Mouse (Mus musculus) heart, postnatal 10 days (tissue): ENCODE measurements around the gene P2rx3. TPM values are rescaled to one million over a fixed set of nuclear protein-coding genes. Genes with fewer than 3 reads are reported as not detected.

Source experiments
- DNase-seq, 2 experiments: peaks; one replicate each; pipeline ENCODE4 v3.0.0; 2021
- intact Hi-C: fragments of 180-260 bp; cut with DNase I; formaldehyde crosslinking; loops from one replicate; pipeline ENCODE4 v1.15.1; 2025
- total RNA-seq, 2 experiments: library from RNA; stranded (reverse); gene quantifications; 2 replicates each; pipeline ENCODE4 v1.2.3; 2021

Gene P2rx3
- under 1 TPM; 0.24 to 0.42 TPM for total RNA-seq

DNA sequence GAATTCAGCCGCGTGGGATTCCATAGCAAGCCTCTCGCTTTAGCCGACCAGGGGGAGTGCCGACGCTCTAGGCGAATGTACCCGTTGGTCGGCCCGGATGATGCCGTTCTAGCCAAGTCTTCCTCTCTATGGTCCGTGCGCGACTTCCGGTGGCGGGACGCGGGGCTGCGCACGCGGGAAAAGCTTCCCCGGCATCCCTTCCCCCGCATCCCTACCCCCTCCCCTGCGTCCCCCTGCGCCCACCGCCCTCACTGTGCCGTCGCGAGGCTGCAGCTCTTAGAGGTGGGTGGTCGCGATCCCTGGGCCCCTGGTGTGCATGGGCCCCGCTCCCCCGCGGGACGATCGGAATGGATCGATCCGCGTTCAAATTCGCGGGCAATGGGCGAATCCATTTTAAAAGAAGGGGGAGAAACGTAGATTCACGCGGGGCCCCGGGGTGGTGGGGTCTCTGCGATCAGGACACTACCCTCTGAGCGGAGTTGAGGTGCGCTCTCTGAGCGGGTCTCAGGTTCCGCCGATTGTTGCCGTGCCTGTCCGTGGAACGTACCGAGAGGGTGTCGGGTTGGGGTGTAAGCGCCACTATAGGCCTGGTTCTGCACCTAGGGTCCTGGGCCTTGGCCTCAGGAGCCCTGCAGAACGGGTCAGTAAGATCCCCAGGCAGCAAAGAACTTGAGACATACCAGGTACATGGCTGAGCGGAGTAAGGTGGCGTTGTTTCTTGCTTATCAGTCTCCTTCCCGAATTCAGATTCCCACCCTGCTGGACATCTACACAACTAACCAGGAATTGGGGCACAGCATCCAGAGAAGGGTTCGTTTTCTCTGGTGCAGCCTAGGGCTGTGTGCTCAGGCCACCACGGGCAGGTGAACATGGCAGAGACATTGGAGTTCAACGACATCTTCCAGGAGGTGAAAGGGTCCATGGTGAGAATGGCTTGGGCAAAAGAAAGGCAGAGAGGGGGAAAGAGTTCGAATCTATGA lies at the start of gene P2rx3, which contains the start of gene Ssrp1:
Gene P2rx3, minus strand, starts transcription at position 416 of the 980 bp plus-strand sequence.
Gene Ssrp1, plus strand, starts transcription at position 188 of the 980 bp plus-strand sequence.
- intact Hi-C loops, result no loop called here
- DNase-seq, result peak; percentile 92 to 97

DNA sequence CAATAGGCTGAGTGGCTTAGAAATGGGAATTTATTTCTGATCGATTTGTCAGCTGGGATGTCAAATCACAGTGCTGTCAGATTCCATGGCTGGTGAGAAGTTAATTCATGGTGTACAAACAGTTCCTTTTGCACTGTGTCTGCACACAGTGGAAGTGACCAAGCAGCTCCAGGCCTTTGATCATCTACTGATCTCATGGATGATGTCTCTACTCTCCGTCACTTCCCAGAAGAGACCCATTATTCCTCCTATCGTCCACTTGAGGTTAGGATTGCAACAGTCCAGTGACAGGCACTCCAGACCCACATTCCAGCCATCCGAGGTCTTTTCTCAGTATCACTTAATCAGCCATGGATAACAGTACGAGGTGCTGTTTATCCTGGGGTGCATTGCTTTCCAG lies 36.5 kb upstream of the P2rx3 start:
- intact Hi-C loops, result no loop called here
- no peak for DNase-seq

DNA sequence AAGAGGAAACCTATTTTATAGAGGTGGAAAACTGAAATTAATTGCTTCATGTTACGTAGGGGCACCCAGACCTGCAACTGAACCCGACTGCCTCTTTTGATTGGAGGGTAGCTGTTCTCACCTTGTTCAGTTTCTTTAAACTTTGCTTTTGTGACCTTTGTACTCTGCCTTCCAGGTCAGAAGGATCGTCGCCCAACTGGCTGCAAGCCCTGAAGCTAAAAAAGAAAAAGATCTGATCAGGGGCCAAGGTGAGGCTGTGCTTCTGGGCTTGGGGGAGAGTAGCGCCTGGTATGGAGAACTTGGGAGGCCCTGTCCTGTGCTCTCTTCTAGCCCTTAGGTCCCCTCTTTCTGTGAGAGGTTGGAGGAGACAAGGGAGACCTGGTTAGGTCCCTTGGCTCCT lies 34.7 kb upstream of the P2rx3 start:
- DNase-seq, result no peak
- intact Hi-C loops, result no loop called here

DNA sequence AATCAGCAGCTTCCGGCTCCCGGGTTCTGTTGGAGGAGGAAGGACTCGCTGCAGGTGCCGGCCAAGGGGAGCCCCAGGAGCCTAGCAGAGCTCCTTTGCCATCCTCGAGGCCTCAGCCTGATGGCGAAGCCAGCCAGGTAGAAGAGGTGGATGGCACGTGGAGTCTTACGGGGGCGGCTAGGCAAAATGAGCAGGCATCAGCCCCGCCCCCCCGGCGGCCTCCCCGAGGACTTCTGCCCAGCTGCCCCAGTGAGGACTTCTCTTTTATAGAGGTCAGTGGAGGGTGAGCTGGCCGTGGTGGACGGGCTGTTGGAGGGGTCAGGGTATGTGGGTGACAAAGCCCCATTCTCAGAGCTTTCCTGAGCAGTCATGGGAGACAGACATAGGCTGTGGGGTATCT lies 32.8 kb upstream of the P2rx3 start:
- DNase-seq, result no peak
- intact Hi-C loops, result no loop called here

DNA sequence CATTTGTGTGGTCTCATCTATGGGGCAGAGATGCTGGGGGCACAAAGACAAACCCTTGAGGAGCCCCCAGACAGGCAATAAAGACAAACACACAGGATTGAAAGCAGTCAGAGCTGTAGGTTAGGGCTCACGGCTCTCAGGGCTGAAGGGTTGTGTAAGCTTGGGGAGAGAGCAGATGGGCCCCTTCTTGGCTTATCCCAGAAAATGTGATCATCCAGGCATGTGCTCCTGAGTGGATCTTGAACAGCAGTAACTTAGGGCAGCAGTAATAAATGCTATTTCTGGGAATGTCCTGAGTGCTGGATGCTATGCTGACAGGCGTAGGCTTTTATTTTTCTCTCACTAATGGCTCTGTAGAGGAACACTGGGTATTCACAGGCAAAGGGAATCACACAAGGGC lies 31.4 kb upstream of the P2rx3 start:
- intact Hi-C loops, result no loop called here
- DNase-seq, result no peak

DNA sequence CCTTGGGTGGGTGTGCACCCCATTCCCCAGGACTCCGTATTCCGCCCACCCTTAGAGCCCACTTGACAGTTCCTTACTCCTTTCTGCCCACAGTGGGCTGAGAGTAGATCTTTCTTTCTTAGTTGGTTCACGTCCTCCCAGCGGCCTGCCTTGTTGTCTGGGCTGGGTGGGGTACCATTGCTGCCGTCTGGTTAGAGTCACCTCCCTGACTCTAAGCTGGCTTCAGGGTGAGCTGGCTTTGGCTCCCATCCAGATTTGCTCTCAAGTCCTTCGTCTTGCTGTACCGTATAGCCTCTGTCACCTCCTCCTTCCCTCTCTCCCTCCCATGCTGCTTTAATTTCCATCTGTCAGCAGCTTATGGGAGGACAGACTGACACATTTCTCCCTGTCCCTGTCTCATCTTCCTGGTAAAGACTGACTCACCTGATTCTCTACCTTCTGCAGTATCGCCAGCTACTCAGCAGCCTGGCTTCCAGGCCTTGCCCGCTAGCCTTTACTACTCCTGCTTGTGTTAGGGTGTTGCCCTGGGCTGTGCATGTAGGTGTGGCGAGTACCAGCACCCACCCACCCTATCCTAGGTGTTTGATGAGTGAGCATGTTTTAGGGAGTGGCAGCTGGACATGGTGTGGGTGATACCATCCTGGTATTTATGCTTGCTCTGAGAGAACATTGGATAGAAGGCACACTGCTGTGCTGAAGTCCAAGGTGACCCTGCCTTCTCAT lies 30.8 kb upstream of the P2rx3 start:
- no peak for DNase-seq
- intact Hi-C loops, result no loop called here

DNA sequence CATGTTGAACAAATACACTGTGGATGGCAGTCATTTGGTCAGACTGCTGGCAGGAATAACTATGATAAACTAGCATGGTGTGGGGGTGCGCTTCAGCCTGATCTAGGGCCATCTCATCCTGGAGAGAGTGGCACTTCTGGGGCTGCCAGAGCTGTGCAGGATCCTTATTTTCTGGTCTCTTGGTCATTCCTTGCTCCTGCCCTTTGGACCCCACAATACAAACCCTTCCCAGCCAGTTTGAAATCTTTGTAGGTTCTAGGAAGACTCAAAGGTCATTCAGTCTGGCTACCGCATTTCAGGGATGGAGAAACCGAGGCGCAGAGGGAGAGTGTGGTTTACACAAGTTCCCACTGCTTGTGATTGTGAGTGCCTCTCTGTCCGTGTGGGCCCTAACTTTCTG lies 29.7 kb upstream of the P2rx3 start:
- intact Hi-C loops, result no loop called here
- DNase-seq, result no peak

DNA sequence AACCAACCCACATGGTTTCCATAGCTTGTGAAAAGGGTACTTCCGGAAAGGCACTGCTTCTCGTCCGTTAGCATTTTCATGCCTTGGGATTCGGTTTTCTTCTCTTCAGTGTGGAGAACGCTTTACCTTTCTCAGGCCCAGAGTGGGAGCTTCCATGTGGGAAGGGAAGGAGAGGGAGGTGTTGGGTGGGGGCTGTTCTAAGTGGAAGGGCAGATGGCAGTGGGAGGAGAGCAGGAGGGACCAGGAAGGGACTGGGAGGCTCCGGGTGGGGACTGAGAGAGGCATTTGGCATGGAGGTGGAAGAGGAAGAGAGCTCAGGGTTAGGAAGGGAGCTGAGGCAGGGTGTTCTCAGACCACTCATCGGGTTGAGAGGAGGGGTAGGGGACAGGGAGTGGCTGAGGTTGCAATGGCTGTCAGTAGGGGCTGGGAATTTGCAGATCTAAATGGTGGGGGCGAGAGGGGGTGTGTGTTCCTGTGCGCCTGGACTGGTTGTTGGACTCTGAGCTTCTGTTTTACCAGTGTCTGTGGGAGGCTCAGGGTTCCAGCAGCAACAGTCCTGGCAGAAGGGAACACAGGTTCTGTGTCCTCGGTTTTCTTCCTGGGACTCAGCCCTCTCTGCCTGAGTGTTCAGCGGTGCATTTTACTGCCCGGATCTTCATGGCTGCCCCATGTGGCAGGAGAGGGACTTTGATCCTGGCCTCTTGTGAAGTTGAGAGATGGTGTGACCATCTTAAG lies 28.0 kb upstream of the P2rx3 start:
- intact Hi-C loops, result no loop called here
- DNase-seq, result no peak

DNA sequence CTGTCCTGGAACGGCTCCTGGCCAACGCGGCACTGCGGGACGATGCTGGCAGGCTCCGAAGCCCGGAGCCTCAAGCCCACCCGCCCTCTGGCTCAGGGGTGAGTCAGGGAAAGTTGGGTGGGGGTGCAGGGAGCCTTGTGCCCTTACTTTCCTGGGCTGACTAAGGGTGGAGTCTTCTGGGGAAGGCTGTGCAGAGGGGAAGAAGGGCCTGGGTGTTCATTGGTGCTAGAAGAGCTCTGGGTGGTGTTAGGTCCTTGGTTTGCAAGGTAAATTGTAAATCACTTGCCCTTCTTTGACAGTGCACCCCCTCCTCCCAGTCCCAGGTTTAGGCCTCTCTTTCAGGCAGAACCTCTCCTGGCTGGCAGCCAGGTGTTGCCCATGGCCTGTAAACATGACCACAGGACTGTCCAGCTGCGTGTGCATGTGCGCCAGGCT lies 23.9 kb upstream of the P2rx3 start:
- DNase-seq, result no peak
- intact Hi-C loops, result no loop called here

DNA sequence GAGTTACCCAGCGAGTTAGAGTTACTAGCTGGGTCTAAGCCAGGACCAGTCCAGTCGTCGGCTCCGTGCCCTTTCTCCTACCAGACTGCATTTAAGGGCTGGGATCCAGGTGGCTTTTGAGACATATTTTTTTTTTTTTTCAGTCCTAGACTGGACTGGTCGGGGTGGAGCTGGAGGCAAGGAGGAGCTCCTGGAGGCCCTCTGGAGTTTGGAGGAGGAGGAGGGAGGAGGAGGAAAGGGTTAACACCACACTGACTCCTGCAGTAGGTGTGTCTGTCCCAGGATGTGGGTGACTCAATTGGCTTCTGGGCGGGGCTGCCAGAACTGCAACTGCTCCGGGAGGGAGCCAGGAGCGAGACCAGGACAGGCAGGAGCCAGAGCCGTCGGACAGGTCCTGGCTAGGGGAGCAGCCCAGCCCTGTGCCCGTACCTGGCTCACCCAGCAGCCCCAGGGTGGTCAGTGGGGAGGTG lies 23.4 kb upstream of the P2rx3 start:
- peak; percentile 67 to 69 for DNase-seq
- intact Hi-C loops, result no loop called here

DNA sequence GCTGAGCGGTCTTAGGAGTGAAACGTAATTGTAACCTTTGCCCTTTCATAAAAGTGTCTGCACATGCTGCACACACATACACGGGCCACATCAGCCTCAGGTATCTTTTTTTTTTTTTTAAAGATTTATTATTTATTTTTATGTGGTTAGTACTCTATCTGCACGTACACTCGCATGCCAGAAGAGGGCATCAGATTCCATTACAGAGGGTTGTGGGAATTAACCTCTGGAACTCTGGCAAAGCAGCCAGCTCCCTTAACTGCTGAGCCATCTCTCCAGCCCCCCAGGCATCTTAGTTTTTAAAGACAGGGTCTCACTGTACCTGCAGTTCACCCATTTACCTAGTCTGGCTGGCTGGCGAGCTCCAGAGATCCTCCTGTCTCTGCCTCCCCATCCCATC lies 22.4 kb upstream of the P2rx3 start:
- intact Hi-C loops, result no loop called here
- DNase-seq, result no peak

DNA sequence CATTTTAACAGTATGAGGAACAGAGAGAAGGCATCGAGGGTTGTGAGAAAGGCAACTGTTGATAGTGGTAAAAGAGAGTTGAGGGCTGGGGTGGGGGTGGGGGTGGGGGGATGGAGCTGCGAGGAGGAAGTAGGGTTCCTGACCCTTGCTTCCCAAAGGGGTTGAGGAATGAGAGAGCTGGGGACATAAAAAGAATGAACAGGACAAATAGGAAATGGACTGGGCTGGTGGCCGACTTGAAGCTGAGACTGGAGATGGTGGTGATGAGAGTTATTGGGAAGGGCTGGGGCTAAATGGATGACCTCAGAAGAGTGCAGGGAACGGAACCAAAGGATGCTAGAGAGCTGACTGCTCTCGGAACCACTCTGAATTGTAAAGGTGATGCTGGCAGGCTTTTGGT lies 19.4 kb upstream of the P2rx3 start:
- peak; percentile 38 to 40 for DNase-seq
- intact Hi-C loops, result no loop called here

DNA sequence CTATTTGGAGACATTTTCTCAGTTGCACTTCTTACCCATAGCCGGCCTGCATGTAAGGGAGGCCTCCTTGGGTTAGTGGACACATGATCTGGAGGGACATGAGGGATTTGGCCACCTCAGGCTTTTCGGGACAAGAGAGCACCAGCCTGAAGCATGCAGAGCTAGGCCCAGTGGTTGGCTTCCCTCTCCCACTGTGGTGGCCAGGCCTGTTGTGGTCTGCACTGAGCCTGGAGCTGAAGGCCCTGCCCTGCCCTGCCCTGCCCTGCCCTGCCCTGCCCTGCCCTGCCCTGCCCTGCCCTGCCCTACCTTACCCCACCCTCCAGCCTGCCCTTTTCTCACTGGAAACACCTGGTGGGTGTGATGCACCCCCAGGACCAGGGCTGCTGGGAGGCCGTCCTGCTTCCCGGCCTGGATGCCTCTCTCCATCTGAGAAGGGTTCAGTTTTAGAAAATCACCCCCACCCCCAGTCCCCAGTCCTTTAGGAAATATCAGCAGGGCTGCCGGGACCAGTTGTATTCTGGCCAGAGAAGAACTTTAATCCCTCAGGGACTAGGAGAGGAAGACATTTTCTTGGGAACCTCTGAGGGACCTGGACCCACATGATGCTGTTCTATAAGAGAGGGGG lies 16.0 kb upstream of the P2rx3 start:
- intact Hi-C loops, result no loop called here

DNA sequence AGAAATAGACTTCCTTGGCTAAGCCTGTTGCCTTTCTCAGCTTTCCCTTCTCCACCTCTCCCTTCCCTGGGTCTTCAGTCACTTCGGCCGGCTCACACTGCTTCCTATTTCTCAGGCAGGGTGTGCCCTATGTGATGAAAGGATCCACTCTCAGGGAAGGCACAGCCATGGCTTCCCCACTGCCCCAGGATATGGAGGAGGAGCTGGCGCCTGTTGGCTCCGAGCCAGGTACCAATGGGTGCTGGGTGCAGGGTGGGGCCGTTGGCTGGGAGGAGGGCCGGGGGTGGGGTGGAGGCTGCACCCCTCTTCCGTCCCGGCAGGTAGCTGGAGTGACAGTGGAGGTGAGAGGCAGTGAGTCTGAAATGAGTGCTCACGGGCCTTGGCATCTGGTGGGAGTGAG lies 13.5 kb upstream of the P2rx3 start:
- no peak for DNase-seq
- intact Hi-C loops, result no loop called here

More for the DNA sequence above, 16.0 kb upstream of the P2rx3 start:
- no peak for DNase-seq

DNA sequence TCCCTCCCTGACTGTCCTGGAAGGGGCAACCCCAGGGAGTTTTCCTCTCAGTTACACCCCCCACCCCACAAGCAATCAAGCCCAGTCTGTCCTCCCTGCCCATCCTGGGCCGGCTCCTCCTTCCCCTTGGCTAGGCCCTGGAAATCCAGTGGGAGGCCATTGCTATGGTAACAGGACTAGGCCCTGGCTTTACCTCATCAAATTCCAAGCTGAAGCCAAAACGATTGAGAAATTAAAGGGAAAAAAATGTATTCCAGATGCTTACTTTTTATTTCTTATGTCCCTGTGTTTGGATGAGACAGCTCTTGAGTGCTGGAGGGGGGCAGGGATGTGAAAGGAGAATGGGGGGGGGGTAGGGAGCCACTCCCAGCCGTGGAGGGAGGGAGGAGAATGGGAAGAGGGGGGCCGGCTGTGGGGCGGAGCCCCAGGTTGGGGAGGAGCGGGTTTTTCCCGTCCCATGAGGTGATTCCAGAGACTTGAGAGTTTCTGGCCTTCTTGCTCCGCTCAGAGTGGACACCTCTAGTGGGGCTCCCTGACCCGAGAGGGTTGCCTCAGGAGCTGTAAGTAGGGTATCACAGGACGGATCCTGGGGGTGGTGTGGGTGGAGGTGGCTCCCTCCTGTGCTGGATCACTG lies 12.9 kb upstream of the P2rx3 start:
- peak; percentile 83 to 84 for DNase-seq
- intact Hi-C loops, result no loop called here

DNA sequence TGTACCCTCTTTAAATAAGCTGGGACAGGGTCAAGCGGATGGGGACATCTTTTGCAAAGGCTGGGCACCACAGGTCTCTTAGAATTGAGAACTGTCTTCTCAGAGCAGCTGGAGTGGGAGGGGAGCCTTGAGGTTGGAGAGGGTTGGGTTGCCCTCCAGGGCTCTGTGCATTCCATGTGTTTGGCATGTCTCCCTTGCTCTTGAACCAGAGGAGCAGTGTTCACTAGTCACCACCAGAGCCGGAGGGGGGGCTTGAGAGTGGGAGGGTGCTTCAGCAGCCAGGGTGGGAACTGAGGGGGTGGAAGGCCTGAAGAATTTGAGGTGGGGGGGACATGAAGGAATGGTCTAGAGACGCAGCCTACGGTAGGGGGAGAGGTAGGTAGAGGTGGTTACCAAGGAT lies 12.0 kb upstream of the P2rx3 start:
- intact Hi-C loops, result no loop called here
- peak; percentile 48 to 51 for DNase-seq

DNA sequence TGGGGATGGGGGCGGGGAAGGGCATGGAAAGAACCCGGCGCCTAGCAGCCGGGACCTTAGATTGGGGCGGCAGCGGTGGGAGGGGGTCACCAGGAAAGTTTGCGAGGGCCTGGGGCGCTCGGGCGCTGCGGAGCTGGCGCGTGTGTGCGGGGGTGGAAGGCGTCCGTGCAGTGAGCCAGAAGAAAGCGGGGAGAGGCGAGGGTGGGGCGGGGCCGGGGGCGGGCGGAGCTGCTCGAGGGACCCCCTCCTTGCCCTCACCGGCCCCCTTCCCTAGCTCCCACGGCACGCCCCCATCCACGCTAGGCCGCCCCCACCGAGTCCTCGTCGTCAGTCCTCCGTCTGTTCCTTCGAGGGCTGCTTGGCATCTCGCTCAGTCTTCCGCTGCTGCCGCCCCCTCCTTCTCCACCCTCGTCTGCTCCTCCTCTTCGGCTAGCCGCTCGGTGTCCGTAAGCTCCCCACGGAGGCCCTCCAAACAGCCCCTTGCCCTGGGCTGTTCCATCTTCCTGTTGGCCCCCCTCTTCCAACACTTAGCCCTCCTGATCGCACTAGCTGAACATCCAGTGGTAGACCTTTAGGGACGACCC lies 11.0 kb upstream of the P2rx3 start:
- peak; percentile 83 to 84 for DNase-seq
- intact Hi-C loops, result no loop called here

DNA sequence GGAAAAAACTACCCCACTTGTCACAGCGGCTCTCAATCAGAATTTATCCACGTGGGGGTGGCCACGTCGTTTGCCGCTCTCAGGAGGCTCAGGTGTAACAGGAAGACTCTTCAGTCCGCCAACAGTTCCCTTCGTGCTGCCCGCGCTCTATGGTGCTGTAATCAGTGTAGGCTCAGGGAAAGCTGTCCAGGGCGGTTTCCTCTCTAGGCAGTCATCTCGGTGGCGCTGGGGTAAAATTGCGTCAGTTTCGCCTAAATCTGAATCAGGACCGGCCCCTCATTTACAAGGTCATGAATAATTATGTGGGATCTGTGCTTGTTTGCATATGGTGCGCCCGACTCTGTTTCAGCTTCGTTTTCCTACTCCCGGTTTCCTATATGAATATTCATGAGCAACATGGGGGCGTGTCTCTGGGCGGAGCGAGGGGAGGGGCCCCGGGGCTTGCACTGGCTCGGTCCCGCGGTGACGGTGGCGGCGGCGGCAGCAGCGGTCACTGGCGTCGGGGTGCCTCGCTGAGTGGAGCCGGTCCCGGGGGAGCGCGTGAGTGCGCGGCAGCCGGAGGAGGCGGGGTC lies 10.4 kb upstream of the P2rx3 start, which contains the start of gene Tnks1bp1:
Gene Tnks1bp1, plus strand, starts transcription at position 427 of the 572 bp plus-strand sequence.
- intact Hi-C loops, result no loop called here
- DNase-seq, result peak; percentile 98

DNA sequence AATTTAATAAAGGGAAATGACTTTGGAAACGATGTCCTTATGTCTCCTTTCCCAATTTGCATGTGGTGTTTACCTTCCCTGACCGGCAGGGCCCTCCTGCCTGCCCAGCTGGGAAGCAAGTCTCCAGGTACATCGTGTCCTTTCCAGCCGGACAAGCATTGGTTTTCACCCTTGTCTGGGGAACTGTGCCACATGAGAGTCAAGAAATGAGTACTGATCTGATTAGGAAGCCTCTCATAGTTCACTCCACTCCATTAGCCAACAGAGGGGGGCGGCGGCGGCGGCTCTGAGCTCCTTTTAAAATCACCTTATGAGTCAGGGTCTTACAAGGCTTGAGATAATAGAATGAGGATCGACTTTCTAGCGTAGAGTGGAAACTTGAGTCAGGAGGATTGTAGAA lies 9.8 kb upstream of the P2rx3 start:
- no peak for DNase-seq
- intact Hi-C loops, result no loop called here
